Mouse (Mus musculus): ENCODE measurements at regions not wholly inside any gene's neighbourhood (a gene's known extent, or its start where the extent isn't known, plus 50 kb on each side); places are given as distances from the start of the nearest gene placed in this dataset.

GRCm38 (mm10) chr8:34473769-34474168, 362.2 kb upstream of the Gm10131 start:
- TF ChIP-seq ETS1 (IDR thresholded peaks at IDR 0.05; ENCODE audit: low read depth, low read length), result no peak
- TF ChIP-seq MYC (IDR thresholded peaks at IDR 0.05; ENCODE audit: low read depth, low read length), result no peak
- no peak for TF ChIP-seq CTCF (IDR thresholded peaks at IDR 0.05 in 2 of 3, conservative IDR thresholded peaks at IDR 0.05 in 1 of 3; ENCODE audit: control insufficient read depth in 1 of 3, insufficient read depth in 1 of 3, low read depth in 2 of 3, low read length in 3 of 3, poor library complexity in 1 of 3, severe bottlenecking in 1 of 3)
- no peak for TF ChIP-seq CHD2 (IDR thresholded peaks at IDR 0.05; ENCODE audit: low read length)
- TF ChIP-seq NELFE (IDR thresholded peaks at IDR 0.05; ENCODE audit: low read depth, low read length), result no peak
- TF ChIP-seq EP300 (IDR thresholded peaks at IDR 0.05; ENCODE audit: low read depth in 1 of 2, low read length in 2 of 2), result no peak
- TF ChIP-seq MEF2A (IDR thresholded peaks at IDR 0.05; ENCODE audit: extremely low read depth, insufficient replicate concordance, low read depth, low read length, poor library complexity, severe bottlenecking), result no peak
- no peak for TF ChIP-seq E2F4 (IDR thresholded peaks at IDR 0.05; ENCODE audit: borderline replicate concordance, low read depth, low read length)
- no peak for TF ChIP-seq MAZ (IDR thresholded peaks at IDR 0.05; ENCODE audit: low read depth, low read length)
- no peak for TF ChIP-seq RAD21 (IDR thresholded peaks at IDR 0.05; ENCODE audit: low read depth, low read length)
- no peak for TF ChIP-seq ZC3H11A (IDR thresholded peaks at IDR 0.05; ENCODE audit: low read depth, low read length)
- no peak for TF ChIP-seq TAL1 (IDR thresholded peaks at IDR 0.05; ENCODE audit: low read length)
- no peak for TF ChIP-seq MAX (IDR thresholded peaks at IDR 0.05; ENCODE audit: low read length)

Data from MEL (cell line).